Mouse (Mus musculus): ENCODE measurements around the gene Rnf31.
A peak's percentile ranks its signal among the peaks of the same experiment; 100 is the strongest.

Gene Rnf31

DNA sequence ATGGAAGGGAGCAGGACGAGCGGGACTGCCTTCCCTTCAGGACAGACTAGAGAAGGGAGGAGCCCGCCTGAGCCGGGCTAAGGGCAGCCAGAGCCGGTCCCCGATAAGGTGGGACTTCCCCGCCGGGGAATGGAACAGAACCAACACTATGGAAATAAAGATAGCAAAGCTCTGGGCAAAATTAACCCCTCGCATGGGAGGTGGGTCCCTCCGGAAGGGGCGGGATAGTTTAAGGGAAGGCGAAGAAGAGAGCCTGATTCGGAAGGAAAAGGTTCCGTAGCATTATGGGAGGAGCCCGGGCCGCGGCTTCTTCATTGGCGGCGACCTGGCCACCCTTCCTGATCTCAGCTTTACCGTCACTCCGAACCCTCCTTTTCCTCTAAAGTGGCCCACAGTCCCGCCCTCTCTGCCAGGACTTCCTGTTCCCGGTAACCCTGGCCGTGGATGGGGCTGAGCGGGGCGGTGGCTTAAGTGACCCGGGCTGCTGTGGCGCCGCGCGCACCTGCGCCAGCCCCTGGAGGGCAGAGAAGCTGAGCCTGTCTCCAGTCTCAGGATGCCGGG lies at the start of gene Rnf31:
Gene Rnf31, plus strand, starts transcription at position 378 of the 561 bp plus-strand sequence.
- DNase-seq (ENCODE audit: low spot score), result peak; percentile 91

DNA sequence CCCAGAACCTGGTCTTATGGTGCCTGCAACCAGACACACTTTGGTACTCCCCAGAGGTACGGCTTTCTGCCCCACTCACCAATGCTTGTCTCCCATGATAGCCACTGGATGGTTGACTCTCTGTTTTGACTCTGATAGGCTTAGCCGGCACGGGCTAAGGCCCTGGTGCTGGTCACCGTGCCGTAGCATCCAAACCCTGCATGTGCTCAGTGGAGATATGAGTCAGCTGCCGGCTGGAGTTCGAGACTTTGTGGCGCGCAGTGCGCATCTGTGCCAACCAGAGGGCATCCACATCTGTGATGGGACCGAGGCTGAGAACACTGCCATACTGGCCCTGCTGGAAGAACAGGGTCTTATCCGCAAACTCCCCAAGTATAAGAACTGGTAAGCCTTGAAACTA lies 49.2 kb upstream of the Rnf31 start:
- no peak for DNase-seq (ENCODE audit: low spot score)

DNA sequence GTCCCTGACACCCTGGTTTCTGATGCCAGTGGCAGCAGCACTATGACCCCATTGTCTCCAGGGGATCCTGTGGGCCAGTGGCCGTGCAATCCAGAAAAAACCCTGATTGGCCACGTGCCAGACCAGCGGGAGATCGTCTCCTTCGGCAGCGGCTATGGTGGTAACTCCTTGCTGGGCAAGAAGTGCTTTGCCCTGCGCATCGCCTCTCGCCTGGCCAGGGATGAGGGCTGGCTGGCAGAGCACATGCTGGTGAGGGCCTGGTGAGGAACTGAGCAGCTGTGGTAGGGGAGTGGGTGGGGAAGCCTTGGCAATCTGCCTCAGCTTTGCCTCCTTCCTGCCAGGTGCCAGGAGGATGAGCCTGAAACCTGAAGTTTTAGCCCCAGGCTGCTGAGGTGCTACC lies 47.2 kb upstream of the Rnf31 start:
- DNase-seq (ENCODE audit: low spot score), result peak; percentile 19

DNA sequence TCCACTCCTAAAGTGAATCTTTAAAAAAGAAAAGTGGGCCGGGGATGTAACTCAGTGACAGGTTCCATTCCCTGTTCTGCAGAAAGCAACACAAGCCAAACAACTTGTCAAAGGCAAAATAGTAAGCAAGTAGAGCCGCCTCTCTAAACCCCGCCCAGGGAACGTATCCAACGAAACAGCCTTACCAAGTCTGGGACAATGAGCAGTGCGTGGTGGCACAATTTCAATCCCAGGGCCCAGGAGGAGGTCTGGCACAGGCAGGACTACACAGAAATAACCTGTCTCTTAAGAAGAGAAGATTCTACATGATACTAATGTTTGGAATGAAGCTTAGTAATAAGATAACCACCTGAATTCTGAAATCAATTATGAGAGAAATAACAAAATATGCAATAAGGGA lies 41.3 kb upstream of the Rnf31 start:
- no peak for DNase-seq (ENCODE audit: low spot score)

DNA sequence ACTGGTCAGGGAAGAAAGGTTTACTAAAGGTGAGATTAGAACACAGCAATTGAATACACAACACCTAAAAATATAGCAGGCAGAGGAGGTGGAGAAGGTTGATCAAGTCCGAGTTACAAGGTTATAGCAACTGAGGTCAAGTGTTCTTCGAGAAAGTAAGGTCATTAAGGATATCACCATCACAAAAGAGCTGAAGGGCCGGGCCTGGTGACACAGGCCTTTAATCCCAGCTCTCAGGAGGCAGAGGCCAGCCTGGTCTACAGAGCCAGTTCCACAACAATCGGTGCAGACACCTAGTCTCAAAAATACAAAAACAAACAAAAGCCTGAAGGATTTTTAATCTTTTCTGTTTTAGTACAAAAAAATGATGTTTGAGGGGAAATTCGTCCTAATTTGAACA lies 40.2 kb upstream of the Rnf31 start:
- DNase-seq (ENCODE audit: low spot score), result no peak

DNA sequence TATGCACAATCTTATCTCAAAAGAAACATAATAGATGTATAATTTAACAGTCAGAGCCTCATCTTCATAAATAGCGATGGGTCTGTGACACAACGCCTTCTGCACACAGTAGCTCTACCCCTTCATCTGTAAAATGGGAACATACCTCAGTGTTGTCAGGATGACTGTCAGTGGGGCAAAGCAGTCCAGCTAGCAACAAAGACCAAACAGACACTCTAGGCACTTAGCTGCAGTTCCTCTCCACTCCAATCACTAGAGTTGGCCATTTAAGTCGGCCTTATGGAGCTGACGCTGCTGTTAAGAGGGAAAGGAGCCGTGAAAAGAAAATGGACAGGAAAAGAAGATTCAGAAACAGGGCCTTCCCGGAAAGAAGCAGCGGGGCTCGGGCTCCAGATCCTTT lies 39.7 kb upstream of the Rnf31 start:
- DNase-seq (ENCODE audit: low spot score), result no peak

DNA sequence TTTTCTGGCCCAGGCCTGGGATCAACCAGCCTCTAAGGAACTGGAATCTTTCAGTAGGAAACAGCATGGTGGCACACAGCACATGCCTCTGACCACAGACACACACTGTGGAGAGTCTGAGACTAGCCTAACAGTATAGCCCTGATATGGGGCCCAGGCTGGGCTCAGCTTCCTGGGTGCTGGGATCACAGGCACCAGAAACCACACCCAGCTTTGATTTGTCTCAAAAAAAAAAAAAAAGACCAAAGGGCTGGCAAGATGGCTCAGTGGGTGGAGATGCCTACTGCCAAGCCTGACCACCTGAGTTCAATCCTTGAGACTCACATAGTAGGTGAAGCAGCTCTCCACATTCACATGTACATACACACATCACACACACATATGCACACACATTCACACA lies 36.9 kb upstream of the Rnf31 start:
- no peak for DNase-seq (ENCODE audit: low spot score)

DNA sequence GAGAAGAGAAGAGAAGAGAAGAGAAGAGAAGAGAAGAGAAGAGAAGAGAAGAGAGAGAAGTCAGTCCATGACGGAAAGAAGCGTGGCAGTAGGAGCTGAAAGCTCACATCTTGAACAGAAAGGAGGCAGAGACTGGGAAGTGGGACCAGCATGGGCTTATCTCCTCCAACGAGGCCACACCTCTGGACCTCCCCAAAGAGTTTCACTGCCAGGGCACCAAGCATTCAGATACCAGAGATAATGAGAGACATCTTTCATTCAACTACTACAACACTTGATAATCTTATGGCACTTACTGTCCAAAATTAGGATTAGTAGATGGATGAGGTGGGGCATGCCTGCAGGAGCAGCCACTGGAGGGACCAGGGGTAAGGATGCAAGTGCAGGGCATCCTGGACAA lies 35.7 kb upstream of the Rnf31 start:
- no peak for DNase-seq (ENCODE audit: low spot score)

DNA sequence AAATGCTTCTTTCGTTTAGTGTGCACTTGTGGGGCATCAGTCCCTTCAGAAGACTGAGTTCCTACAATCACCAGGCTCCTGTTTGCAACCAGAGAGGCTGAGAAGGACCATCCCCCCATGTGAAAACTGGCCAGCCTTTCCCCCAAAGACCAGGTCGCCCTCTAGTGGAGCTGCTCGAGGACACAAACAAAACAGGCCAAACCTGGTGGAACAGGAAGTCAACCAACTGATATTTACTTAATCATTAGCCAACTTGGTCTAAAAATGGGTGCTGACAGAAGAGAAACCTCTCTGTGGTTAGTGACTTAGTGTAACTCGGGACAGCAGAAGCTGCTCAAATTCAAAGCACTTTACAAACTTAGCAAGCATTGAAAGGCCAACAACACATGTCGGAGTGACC lies 34.5 kb upstream of the Rnf31 start:
- DNase-seq (ENCODE audit: low spot score), result peak; percentile 77

DNA sequence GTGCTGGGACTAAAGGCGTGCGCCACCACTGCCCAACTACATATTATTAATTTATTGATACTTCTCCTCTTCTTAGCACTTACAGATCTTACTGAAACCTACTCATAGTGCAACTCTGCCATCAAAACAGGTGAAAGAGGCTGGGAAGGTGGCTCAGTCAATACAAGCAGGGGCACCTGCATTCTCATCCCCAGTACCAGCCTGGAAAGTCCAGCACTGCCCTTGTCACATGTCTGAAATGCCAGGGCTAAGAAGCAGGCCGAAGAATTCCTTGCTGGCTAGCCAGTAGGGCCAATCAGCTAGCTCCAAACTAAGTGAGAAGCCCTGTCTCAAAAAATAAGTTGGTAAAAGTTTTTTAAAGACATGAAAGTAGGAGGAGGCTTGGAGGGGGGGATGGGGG lies 33.9 kb upstream of the Rnf31 start:
- no peak for DNase-seq (ENCODE audit: low spot score)

DNA sequence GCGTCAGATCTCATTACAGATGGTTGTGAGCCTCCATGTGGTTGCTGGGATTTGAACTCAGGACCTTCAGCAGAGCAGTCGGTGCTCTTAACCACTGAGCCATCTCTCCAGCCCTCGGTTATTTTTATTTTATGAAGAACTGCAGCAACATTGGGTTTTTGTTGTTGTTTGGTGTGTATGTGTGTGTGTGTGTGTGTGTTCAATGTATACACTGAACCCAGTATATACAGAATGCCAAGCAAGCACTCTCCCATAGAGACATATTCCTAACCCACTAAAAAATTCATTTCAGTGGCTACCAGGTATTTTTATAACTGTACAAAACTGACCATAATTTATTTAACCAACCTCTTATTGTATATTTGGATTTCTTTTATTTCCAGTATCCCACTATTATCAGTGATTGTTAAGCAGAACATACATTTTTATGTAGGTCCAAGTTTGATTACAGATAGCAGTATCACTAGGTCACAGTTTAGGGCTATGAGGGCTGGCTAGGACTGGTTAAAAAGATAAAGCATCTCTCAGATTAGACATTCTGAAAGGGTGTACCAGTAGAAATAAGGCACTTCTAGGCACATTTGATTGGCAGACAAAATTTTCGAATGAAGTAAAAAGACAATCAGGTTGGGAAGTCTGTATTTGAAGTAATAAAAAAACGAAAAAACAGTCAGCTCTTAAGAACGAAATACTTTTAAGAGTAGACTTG lies 32.6 kb upstream of the Rnf31 start:
- DNase-seq (ENCODE audit: low spot score), result no peak

DNA sequence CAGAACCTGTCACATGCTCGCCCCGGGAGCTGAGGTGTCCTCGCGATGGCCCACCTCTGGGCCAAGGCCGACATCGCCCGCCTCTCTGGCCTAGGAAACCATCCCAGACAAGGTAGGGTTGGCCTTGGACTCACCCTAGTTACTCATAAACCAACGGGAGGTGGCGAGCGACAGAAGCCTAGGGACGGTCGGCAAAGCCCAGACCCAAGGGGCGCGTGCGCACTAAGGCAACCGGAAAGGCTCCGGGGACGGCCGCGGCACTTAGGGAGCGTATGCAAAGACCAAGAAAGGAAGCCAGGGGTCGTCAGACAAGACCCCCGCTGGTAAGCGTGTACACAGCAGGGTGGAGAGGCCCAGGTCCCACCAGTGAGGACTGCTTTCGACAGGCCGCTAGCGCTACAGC lies 31.7 kb upstream of the Rnf31 start, which contains the start of gene Dcaf11:
Gene Dcaf11, plus strand, starts transcription at position 208 of the 403 bp plus-strand sequence.
- peak; percentile 86 for DNase-seq (ENCODE audit: low spot score)

DNA sequence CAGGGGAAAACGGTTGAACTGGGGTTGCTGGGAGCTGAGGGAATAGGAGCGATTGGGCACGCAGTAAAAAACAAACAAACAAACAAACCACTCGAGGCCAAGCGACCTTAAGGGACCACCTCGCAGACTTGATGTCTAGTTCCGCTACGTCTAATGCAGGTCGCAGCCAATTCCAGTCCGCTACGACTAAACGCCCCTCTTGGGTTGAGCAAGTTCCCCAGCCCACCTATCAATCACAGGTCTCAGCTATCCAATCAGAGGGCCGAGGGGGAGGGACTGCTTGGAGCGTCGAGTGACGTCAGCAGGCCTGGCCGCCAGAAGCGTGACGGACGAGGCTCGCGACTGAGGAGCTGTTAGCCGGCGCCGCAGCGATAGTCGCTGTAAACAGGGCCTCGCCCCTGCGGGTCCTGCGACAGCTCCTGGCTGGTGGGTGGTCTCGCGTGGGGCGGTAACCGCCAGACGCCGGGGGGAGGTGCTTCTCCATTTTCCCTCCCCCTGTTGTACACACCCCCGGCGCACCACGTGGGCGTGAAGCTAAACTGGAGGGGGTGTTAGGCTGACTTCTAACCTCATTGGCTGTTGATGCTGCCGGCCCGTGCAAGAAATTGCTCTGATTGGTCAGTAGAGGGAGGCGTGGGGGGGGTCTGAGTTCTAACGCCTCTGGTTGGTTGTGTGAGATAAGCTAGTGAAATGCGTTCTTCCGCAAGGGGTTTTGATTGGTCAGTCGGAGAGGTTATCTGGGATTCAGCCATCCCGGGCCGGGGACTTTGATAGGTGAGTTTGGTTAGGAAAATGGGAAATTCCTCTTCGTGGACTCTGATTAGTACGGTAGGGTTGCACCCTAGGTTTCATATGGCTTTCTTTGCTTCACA lies 31.1 kb upstream of the Rnf31 start, which contains the start of gene A730061H03Rik:
Gene A730061H03Rik, minus strand, starts transcription at position 205 of the 872 bp plus-strand sequence.
- DNase-seq (ENCODE audit: low spot score), result peak; percentile 97

DNA sequence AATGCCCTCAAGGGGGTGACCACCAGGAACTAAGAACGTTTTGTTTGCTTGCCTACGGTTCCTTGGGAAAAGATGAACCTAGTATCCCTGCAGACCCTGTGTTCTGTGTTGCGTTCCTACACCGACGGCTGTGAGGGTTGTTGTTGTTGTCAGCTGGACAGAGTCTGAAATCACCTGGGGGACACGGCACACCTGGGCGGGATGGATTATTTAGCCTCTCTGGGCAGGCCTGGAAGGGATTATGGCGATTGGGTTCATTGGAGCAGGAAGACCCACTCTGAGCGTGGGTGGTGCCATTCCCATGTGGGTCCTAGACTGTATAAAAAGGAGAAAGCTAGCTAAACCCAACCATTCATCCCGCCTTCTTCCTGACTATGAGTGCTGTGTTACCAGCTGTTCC lies 29.6 kb upstream of the Rnf31 start:
- DNase-seq (ENCODE audit: low spot score), result no peak

DNA sequence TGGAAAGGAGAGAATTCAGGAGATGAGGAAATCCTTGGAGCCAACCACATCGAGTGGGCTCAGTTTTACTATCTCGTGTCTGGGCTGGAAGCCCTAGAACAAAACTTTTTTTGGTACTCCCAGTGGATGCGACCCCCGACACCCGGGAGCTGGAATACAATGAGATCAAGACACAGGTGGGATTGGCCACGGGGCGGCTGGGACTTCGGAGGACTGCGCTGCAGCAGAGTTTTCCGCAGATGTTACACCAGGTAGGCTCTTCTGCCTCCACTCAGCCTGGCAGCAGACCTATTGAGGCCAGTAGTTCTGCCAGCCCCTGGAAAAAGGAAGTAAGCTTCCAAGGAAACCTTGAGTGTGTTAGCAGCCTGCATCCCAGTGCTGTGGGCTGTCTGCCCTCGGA lies 28.3 kb upstream of the Rnf31 start:
- no peak for DNase-seq (ENCODE audit: low spot score)

DNA sequence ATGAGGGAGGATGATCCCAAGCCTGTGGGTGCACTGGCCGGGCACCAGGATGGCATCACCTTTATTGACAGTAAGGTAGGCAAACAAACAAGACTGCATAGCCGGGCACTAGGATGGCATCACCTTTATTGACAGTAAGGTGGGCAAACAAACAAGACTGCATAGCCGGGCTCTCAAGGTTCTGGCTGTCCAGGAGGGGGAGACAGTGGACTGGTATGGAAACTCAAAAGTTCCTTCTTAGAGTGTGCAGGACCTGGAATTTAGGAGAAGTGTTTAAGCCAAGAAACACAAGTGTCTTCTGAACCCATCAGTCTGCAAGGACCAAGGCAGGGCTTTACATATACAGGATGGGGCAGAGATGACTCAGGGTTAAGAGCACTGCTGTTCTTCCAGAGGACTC lies 25.8 kb upstream of the Rnf31 start:
- no peak for DNase-seq (ENCODE audit: low spot score)

DNA sequence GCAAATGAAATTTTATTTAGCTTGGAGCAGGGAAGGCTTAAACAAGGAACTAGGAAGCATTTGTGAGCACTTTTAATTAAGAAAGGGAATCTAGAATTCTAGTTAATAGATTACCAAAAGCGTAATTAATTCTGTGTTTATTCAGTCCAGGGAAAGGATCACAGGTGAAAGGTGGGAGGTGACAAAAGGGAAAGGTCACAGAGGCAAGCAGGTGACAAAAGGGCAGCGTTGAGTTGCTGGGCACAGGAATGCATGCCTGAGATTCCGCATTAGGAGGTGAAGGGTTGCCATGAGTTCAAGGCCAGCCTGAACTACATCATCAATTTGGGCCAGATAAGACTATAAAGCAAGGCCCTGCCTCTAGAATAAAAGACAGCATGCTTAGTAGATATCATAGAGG lies 24.0 kb upstream of the Rnf31 start:
- DNase-seq (ENCODE audit: low spot score), result no peak

DNA sequence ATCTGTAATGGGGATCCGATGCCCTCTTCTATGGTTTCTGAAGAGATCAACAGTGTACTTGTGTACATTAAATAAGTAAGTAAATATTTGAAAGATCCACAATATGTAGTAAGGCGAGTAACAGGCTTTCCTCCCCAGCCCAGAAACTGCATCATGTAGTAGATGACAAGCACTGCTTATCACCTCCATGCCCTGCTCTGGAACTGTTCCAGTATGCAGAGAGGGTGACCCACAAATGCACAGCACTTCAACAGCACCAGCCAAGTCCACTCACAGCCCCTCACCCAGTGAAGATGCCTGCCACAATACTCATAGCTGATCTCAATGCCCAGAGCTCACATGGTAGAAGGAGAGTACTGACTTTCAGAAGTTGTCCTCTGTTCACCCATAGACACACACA lies 20.9 kb upstream of the Rnf31 start:
- no peak for DNase-seq (ENCODE audit: low spot score)

DNA sequence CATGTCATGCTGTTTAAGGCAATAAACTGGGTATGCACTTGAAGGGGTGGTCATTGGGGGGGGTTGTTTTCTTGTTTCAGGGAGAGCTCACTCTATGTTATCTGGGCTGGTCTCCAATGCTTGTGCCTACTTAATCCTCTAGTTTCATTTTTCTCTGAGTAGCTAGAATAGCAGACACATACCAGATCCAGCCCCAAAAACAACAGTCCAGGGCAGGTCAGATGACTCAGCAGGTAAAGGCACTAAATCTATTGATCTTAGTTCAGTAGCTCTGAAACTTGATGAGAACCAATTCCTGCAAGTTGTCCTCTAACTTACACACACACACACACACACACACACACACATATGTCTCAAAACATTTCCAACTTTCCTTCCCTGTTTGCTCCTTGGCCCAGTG lies 19.7 kb upstream of the Rnf31 start:
- no peak for DNase-seq (ENCODE audit: low spot score)

DNA sequence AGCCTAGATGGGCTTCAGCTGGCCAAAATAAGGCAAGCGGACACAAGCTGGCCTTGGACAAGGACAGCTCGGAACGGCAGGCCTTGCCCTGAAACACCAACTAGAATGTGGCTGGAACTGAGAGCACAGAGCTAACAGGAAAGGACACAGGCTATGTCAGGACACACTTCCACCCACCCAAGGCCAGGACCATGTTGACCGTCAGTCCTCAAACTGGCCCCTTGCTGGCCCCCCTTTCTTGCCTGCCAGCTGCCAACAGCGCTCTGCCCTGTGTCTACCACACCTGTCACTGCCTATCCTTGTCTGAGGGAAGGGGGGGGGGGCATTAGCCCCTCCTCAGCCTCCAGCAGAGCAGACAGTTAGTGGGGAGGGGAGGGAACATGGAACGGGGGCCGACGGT lies 16.2 kb upstream of the Rnf31 start, which contains the start of gene Fitm1:
Gene Fitm1, plus strand, starts transcription at position 316 of the 400 bp plus-strand sequence.
- no peak for DNase-seq (ENCODE audit: low spot score)

DNA sequence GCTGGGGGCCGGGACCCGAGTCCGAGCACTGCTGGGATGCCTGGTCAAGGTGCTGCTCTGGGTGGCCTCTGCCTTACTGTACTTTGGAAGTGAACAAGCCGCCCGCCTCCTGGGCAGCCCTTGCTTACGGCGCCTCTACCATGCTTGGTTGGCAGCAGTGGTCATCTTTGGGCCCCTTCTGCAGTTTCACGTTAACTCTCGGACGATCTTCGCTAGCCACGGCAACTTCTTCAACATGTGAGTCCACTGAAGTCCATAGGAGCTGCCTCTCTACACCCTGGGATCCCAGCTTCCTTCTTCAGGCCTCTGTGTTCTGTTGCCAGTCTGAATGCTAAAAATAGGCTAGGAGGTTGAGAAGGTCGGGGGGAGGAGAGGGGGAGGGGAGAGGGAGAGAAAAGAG lies 15.8 kb upstream of the Rnf31 start:
- DNase-seq (ENCODE audit: low spot score), result no peak

DNA sequence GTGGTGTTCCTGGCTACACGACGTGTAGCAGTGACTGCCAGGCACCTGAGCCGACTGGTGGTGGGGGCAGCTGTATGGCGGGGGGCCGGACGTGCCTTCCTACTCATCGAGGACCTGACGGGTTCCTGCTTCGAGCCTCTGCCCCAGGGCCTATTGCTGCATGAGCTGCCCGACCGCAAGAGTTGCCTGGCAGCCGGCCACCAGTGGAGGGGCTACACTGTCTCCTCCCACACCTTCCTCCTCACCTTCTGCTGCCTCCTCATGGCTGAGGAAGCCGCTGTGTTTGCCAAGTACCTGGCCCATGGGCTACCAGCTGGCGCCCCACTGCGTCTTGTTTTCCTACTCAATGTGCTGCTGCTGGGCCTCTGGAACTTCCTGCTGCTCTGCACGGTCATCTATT lies 15.1 kb upstream of the Rnf31 start:
- DNase-seq (ENCODE audit: low spot score), result no peak
